Mouse (Mus musculus) Patski (cell line): ENCODE measurements around the gene Dnah9. TPM values are rescaled to one million over a fixed set of nuclear protein-coding genes. Genes with fewer than 3 reads are reported as not detected.

Experiments
- ATAC-seq: fragments of 100-300 bp; one replicate; pipeline ENCODE4 v1.8.0; 2021
- CTCF ChIA-PET: fragments of 350-600 bp; sonication (Branson Sonifier 250); formaldehyde crosslinking; loops from one replicate; lab custom pipeline; 2022; ENCODE audit warnings: inconsistent platforms; lab: Charles Lee
- POLR2A ChIA-PET: fragments of 350-600 bp; sonication (Branson Sonifier 250); formaldehyde crosslinking; loops from one replicate; lab custom pipeline; 2022; ENCODE audit warnings: antibody characterized with exemption, inconsistent platforms; lab: Charles Lee
- DNase-seq: peaks from one replicate; pipeline ENCODE4 v3.0.0-alpha.2; 2011; ENCODE audit warnings: low read depth, low spot score
- H3K27me3 ChIP-seq: fragments of 371-371 bp; one replicate; pipeline ENCODE4 v1.5.1; 2021
- CTCF ChIP-seq: fragments of 100-300 bp; IDR thresholded peaks from one replicate; pipeline ENCODE4 v1.5.1; 2021
- in situ Hi-C: fragments of 300-500 bp; cut with MboI; formaldehyde crosslinking; loops from 3 replicates; pipeline ENCODE4 v1.11.1; 2018; ENCODE audit warnings: low pct_unique_long_range_greater_than_20kb, mixed read lengths
- polyA plus RNA-seq: library from polyadenylated mRNA; unstranded; gene quantifications from one replicate; pipeline ENCODE4 v1.2.3, GENCODE M21; 2021

Gene Dnah9
- not detected for polyA plus RNA-seq

DNA sequence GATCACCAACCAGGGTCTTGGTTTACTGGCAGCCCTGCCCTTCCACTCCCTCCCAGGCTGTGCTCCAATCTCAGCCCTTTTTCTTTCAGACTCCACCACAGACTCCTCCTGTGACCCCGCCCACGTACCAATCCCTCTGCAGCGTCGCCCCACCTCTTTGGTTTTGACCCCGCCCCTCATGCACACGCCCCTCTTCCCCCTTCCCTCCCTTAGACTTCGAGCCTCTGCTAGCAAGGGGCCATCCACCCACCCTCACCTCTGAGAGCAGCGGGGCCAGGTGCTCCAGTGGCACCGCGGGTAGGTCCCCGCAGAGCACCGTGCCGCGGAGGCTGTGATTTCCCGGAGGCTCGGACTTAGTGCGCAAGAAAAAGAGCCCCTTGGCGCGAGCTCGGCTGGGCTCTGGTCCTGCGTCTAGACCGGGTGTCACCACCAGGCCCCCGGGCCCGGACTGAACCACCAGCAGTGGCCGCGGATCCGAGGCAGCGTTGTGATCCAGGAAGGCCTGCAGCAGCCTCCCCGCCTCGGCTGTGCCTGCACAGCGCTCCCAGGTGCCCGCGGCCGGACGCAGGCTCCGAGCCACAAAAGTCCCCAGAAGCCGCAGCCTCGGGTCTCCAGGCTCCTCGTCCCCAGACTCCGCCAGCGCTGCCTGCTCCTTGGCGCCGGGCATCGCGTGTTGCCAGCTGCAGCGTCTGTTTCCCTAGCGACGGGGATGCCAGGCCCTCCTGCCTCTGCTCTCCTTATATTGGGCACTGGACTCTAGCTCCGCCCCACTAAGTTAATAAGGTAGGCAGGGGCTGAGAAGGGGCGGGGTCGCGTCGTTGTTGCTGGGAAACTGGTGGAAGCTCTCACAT, at the start of gene Dnah9:
Gene Dnah9, minus strand, starts transcription at position 751 of the 851 bp plus-strand sequence.
- POLR2A ChIA-PET, result no interaction called here
- no peak for TF ChIP-seq CTCF
- ATAC-seq, result no peak
- DNase-seq, result no peak
- no peaks in the 10 kb centered on the region for H3K27me3 ChIP-seq
- CTCF ChIA-PET, result interaction anchor here (2.0 kb wide), 1 partner anchor 12 kb away, joined by 4 read pairs; no protein-coding TSS in a partner anchor
- in situ Hi-C loops, result no loop called here

GRCm38 (mm10) chr11:66188627-66189287, 20.4 kb upstream of the Dnah9 start:
- POLR2A ChIA-PET, result no interaction called here
- H3K27me3 ChIP-seq, result no peaks in the 10 kb centered on the region
- DNase-seq, result no peak
- in situ Hi-C loops, result no loop called here
- no peak for TF ChIP-seq CTCF
- CTCF ChIA-PET, result no interaction called here
- no peak for ATAC-seq

DNA sequence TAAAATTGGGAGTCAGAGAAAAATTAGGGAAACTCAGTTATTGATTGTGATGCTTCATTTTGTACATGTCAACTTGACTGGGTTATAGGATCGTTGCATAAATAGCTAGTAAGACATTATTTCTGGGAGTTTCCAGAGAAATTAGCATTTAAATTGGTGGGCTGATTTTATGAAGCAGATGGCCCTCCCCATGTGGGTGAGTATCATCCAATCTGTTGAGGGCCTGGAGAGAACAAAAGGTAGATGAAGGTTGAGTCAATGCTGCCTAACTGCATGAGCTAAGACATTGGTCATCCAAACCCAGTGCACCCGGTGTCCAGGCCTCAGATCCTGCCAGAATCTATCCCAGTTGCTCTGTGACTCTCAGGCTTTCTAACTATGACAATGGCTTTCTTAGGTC, 19.8 kb upstream of the Dnah9 start:
- no peak for TF ChIP-seq CTCF
- ChIA-PET POLR2A (no interaction called here), CTCF (interaction anchor here (1.3 to 1.4 kb wide), 2 partner anchors 12 to 19 kb away, joined by 4 to 5 read pairs; no protein-coding TSS in a partner anchor)
- in situ Hi-C loops, result no loop called here
- no peak for DNase-seq
- H3K27me3 ChIP-seq, result no peaks in the 10 kb centered on the region
- ATAC-seq, result no peak

- ChIA-PET POLR2A (interaction anchor here (0.6 kb wide), 1 partner anchor 1238 kb away, joined by 5 read pairs; no protein-coding TSS in a partner anchor), CTCF (no interaction called here)
- H3K27me3 ChIP-seq, result no peaks in the 10 kb centered on the region
- no peak for TF ChIP-seq CTCF
- in situ Hi-C loops, result no loop called here
- ATAC-seq (no peak), DNase-seq (no peak)
These were observed 9.4 kb upstream of the Dnah9 start for GRCm38 (mm10) chr11:66177781-66178180.

DNA sequence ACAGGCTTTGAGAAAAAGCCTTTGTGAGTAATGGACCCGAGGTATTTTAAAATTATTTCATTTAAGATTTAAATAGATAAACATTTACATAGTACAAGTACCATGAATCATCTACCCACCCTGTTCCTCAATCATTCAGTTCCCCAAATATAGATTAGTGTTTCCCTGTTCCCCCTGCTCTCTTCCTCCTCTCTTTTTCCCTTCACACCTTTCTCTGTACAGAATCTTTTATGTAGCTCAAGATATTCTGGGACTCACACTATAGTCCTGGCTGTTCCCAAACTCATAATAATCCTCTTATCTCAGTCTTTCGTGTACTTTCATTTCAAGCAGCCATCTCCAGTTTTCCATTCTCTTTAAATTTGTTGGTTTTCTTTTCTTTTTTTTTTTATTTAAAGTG, 4.3 kb downstream of the Dnah9 start:
- POLR2A ChIA-PET, result no interaction called here
- DNase-seq (no peak), ATAC-seq (no peak)
- in situ Hi-C loops, result no loop called here
- CTCF ChIA-PET, result no interaction called here
- TF ChIP-seq CTCF, result no peak
- H3K27me3 ChIP-seq, result no peaks in the 10 kb centered on the region

GRCm38 (mm10) chr11:66140631-66141252, 27.6 kb downstream of the Dnah9 start:
- POLR2A ChIA-PET, result no interaction called here
- in situ Hi-C loops, result no loop called here
- ATAC-seq, result no peak
- CTCF ChIA-PET, result no interaction called here
- no peak for DNase-seq
- H3K27me3 ChIP-seq, result peaks cover 5% of the 10 kb centered on the region
- no peak for TF ChIP-seq CTCF

- POLR2A ChIA-PET, result no interaction called here
- peaks cover 10% of the 10 kb centered on the region for H3K27me3 ChIP-seq
- DNase-seq (no peak), ATAC-seq (no peak)
- no peak for TF ChIP-seq CTCF
- in situ Hi-C loops, result no loop called here
- CTCF ChIA-PET, result no interaction called here
These were observed 33.5 kb downstream of the Dnah9 start for GRCm38 (mm10) chr11:66134826-66135225.

GRCm38 (mm10) chr11:66126150-66126549, 42.2 kb downstream of the Dnah9 start:
- ChIA-PET CTCF (no interaction called here), POLR2A (no interaction called here)
- in situ Hi-C loops, result loop anchor here (5.0 kb wide), 1 partner anchor 736 kb away; no protein-coding TSS in a partner anchor
- no peak for TF ChIP-seq CTCF
- ATAC-seq, result no peak
- DNase-seq, result no peak
- peaks cover 26% of the 10 kb centered on the region for H3K27me3 ChIP-seq

DNA sequence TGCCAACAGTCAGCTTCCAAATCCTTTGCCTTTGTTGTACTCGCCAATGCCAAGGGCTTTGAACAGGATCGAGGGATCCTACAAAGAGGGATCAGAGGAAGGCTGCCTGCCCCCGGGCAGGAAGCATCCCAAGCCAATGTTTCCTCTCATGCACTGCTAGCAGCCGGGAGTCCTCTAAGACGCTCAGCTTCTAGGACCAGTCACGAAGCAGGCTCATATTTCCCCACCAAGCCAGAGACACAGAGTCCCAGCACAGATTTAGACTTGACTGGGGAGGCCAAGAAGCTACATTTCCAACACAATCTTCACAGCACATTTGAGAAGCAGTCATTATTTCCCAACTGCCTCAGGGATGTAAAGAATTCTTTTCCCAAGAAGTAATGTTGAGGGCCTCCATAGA, 43.9 kb downstream of the Dnah9 start:
- in situ Hi-C loops, result no loop called here
- CTCF ChIA-PET, result interaction anchor here (0.8 kb wide), 1 partner anchor 15 kb away, joined by 3 read pairs; no protein-coding TSS in a partner anchor
- DNase-seq, result no peak
- ATAC-seq, result no peak
- POLR2A ChIA-PET, result no interaction called here
- TF ChIP-seq CTCF, result no peak
- H3K27me3 ChIP-seq, result peaks cover 30% of the 10 kb centered on the region

DNA sequence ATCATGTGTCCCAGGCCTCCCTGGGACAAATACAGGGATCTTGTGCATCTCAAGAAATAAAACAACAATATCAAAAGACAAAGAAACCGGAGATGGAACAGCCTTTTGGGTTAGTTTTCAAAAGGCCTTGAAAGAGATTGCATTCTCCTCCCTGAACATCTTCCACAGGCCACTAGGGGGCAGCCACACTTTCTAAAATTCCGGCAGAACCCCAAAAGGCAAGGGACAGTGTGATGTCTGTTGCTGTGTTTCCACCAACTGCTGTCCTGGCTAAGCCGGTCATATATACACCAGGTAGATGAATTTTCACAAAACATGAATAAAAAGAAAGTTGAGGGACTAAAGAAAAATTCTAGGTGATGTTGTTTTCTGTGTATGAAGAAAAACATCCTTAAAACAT, 46.3 kb downstream of the Dnah9 start:
- POLR2A ChIA-PET, result no interaction called here
- CTCF ChIA-PET, result no interaction called here
- in situ Hi-C loops, result no loop called here
- TF ChIP-seq CTCF, result peak; percentile 80
- ATAC-seq, result no peak
- H3K27me3 ChIP-seq, result peaks cover 44% of the 10 kb centered on the region
- no peak for DNase-seq
